Mouse (Mus musculus): ENCODE results near the gene Krt4.

Krt4 gene

DNA sequence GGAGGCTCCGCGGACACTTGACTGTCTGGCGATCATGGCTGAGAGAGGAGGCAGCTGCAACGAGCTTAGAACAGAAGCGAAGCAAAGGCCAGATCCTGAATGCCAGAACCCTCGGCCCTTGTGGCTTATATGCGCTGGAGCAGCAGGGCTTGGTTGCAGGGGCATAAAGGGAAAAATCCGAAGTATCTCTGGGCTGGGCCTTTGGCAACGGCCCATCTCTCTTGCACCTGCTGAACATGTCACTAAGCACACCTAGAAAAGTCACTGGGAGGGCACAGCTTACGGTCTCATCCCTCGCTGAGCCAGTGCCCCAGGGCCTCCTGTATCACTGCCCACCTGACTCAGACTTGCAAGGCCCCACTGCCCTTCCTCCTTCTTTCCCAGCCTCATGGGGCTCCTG lies at the start of gene Krt4:
Gene Krt4, minus strand, starts transcription at position 101 of the 400 bp plus-strand sequence.
- no peak for DNase-seq (ENCODE audit: low read depth, low spot score)

DNA sequence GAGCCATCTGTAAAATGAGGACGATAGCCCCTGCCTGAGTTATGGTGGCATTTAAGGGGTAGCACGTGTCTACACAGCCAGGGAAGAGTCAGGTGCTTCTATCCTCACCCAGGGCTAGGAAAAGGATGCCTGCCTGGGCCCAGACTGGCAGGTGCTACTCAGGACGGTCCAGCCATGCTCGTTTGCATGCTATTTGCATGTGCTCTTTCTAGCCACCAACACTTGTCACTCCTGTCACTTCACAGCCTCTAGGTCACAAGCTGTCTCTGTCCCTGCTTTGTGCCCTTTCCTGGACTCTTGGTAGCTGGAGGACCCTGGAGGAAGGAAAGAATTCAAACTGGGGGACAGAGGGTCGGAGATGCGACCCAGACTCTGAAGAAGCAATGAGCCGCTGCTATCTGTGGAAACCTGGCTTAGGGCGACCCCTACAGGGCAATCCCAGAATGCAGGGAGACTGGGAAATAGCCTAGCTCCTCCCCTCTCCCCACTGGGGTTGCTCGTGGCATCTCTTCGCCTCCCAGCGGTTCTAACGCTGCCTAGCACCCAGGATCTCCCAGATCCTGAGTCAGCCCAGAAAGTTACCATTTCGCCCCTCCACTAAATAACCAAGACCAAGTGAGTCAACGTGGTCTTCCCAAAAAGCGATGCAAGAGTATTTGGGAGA lies 49.0 kb upstream of the Krt4 start:
- DNase-seq (ENCODE audit: low read depth, low spot score), result peak; percentile 81

DNA sequence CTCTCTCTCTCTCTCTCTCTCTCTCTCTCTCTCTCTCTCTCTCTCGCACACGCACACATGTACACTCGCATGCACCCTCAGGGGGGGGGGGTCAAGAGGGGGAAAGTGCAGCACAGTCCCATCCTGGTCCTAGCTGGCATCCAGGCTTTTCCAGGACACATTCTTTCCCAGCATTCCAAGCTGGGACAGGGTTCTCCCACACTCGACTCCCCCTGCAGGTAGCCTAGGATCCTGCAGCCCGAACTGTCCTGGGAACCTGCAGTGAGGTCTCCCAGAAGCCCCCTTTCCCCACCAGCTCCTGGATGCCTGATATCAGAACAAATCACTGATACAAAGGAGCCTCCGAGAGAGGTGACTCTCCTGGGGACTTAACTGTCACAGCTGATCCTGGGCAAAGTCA lies 46.0 kb upstream of the Krt4 start:
- DNase-seq (ENCODE audit: low read depth, low spot score), result no peak

DNA sequence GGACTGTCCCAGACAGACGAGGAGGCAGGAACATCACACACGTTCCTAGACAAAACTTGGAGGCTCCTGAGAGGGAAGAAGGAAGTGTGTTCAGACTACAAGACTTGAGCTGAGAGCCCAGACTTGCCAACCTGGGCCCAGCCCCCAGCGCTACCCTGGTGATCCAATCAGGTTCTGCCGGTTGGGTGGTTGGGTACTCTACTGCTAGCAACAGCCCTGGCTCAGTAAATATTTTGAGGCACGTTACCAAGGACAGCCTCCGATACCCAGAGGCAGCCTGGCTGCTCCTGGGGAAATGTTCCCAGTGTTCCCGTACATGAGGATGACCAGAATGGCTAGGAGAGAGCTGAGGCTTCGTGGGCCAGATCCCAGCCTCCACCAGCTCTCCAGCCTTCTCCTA lies 42.3 kb upstream of the Krt4 start:
- DNase-seq (ENCODE audit: low read depth, low spot score), result no peak

DNA sequence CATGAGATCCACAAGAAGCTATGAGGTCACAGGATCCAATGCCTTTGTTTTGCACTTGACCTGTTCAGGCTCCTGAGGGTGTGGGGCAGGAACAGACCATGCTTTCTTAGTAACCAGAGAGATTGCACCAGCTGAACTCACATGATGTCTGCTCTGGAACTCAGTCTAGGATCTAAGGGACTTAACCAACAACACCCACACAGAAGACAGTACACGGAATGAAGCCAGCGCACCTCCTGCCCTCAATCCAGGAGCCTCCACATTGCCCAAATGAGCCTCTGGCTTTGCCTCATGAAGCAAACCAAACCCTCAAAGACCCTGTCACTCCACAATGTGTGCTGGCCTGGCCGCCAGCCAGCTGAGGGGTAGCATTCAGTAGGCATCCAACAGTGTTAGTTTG lies 34.4 kb upstream of the Krt4 start:
- DNase-seq (ENCODE audit: low read depth, low spot score), result no peak

DNA sequence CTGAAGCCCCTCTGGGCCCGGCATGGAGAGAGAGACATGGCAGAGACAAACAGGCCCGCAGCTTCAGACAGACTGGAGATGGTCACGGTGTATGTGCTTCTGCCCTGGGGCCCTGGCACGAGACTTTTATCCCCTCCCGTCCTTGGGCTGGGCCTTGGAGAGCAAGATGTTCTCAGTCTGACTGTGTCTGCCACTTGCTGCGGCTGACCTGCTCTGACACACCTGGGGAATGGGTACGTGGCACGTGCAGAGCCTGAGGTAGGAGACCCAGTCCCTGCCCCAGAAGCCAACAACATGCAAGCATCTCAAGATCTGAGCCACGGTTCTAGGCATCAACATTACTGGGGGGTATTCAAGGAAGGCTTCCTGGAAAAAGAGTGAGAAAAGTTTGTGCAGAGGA lies 29.7 kb upstream of the Krt4 start, which contains the start of gene Krt78:
Gene Krt78, minus strand, starts transcription at position 101 of the 400 bp plus-strand sequence.
- DNase-seq (ENCODE audit: low read depth, low spot score), result no peak

DNA sequence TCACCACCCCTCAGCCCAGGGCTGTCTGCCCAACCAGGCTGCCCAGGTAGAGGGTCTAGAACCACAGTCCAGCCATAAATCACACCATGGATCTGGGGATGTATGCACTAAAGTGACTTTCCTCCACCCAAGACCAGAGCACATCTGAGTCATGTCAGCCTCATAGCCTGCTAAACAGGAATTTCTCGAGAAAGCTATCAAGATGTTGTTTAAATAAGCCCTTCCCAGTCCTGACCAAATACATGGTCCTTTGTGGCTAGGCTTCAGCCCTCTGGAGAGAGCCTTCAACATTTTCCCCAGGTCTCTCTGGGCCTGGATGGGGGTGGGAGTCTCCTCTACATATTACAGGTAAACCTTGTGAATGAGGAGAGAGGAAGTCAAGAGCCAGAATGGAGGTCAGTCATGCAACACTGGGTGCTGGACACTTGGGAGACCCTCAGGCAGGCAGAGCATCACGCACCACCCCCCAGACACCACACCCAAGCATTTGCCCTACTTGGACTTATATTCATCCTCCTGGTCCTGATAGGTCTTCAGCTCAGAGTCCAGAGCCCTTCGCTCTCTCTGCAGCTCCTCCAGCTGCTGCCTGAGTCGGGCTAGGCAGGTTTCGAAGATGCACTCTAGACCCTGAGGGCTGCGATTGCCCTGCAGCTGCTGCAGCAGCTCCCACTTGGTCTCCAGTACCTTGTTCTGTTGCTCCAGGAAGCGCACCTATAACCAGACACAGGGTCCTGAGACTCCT lies 28.4 kb upstream of the Krt4 start:
- DNase-seq (ENCODE audit: low read depth, low spot score), result no peak

DNA sequence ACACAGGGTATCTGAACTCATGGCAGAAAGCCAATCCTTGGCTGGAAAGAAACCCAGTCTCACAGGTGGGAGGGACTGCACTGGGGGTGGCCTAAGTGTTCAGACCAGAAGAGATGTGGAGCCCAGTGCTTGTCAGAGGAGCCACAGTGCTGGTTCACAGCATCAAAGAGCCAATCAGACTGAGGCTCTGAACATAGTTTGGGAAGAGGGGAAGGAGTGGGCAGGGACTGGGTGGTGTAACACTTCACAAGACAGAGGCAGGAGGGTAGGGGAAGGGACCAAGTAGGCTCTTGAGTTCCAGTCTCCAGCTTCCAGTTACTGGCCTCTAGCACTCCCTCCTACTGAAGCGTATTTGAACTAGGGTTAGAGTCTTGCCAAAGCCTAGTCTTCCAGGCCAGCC lies 20.9 kb upstream of the Krt4 start:
- DNase-seq (ENCODE audit: low read depth, low spot score), result no peak

DNA sequence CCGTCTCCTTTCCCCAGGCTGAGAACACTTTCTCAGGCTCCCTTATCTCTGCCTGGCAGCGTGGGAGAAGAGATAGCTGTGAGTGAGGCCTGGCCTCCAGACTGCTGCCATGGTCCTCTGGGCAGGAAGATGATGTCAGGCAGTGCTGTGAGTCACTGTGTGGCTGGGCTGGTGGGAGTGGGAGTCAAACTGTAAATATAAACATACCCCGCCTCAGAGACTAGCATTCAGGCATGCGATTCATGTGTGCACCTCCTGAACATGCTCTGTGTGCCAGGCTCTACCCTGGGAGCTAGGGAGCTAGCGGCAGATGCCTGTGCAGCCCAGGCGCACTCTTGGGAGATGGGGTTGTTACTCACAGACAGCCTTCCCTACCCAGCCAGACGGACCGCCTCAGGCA lies 17.4 kb upstream of the Krt4 start:
- DNase-seq (ENCODE audit: low read depth, low spot score), result no peak

DNA sequence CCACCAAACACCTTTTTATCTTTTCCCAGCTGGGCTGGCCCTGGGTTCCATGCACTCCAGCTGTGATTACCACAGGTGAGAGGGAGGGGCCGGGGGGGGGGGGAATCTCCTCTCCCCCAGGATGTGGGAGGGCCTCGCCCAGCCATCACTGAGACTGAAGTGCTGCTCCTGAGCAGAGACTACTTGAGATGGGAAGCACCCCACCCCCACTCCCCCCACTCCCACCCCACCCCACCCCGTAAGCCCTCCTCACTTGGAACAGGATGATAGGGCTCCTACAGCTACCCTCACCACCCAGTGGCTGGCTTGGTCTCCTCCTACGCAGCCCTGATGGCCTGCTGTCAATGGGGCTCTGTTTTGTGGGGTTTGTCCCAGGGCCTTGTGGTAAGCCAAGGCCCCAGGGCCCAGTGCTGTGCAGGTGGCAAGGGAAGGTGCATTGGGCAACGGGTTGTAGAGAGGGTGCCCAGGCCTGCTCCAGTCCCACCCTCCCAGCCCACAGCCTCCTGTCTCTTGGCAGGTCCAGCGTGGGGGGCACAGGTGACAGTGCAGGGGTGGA lies 15.8 kb upstream of the Krt4 start, which contains the start of gene Krt79:
Gene Krt79, minus strand, starts transcription at position 51 of the 556 bp plus-strand sequence.
- DNase-seq (ENCODE audit: low read depth, low spot score), result no peak

DNA sequence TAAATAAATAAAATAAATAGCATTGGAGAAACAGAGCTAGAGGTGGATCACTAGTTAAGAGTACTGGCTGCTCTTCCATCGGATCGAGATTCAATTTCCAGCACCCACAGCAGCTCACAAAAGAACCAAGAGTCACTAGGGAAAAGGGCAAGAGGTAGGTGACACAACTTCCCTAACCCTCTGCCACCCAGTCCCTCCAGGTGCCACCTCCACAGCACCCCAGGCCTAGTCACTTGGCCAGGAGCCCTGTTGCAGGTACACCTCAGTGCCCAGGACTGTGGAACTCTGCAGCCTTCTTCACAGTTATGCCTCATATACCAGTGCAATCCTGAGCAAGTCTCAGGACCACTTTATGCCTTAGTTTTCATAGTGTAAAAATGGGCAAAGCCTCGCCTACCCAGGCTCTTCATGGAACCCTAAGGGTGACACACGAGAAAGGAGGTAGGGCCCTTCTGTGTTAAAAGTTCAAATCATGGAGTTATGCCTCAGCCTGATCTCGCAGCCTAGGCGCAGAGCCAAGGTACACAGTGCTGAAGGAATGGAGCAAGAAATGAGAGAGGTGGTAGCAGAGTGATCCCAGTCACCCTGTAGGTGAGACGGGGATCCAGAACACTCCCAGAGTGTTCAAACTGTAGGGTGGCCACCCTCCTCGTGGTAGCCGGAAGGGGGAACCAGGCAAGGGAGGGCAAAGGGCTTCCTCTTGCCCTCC lies 14.2 kb upstream of the Krt4 start:
- no peak for DNase-seq (ENCODE audit: low read depth, low spot score)

DNA sequence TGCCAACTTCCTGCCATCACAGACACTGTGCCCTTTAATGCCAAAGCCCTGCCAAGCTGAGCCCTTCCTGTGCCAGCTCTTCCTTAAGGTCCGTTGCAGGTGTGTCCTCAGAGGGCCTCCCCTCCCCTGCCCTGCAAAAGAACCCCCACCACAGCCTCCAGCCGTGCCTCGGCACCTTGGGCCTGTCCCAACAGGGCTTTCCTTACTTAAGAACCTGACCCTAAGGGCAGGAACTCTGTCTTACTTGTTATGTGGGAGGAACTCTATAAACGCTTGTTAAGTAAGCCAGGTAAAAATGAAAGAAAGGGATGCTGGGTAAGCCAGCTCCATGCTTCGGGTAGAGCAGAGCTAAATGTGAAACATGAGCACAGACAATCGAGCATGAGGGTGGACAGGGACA lies 8.5 kb upstream of the Krt4 start:
- DNase-seq (ENCODE audit: low read depth, low spot score), result no peak

DNA sequence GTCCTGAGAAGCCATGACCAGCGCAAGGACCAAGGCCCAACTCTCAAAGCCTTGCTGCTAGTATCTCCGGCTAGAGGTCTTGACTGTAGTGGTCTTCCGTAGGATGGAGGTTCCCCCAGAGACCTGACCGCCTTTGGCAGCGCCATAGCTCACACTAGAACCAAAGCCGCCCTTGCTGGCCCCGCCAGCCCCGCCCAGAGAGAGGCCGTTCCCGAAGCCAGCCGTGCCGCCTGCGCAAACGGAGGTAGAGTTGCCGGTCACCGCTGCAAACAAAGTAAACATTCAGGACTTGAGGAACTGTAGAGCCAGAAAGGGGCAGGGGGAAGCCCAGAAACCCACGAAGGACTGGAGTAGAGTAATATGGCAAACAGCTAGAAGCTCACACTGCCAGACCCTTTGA lies 5.1 kb upstream of the Krt4 start:
- DNase-seq (ENCODE audit: low read depth, low spot score), result no peak

DNA sequence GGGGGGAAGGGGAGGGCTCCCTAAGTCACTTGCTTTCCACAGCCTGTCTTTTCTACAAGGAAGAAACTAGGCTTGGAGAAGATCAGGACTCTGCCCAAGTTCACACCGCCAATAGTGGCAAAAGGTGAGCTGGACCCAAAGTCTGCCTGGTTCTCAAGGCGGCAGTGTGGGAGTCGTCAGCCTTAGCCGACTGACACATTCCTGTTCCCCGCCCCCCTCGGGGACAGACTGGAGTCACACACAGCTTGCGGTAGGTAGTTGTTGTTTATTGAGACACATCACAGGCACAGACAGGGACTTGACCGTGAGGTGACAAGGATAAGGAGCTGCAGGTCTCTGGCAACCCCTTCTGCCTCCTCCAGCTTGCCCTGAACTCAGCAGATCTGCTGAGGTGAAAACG lies 4.6 kb upstream of the Krt4 start:
- DNase-seq (ENCODE audit: low read depth, low spot score), result no peak

DNA sequence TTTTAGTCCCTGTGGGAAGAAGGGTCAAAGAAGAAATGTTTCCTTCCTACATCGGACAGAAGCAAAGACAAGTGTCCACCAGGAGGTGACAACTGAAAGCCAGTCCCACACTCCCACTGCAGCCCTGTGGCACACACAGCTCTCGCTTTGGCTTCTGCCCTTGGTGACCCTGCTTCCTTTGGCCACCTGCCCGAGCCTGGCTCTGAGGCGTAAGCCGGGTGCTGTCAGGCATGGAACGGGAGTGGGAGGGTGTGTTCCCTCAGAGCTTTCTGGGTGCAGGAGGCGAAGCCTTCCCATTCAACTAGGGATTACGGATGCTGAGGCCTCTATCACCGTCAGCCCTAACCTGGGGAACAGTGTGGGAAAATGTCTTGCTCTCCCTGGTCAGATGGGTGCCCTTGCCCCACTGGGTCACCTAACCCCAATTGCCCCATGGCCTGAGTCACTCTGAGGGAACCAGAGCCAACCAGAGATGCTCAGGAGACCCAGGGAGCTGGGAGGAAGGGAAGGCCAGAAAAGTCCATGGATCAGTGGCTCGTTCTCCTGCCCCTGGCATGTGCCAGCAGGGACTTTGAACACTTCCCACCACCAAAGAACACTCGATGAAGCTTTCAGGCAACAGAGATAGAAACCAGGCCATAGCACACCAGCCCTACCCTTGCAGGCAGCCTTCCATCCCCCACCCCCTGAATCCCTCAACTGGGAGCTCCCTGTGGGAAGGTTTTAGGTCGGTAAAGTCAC lies 3.0 kb upstream of the Krt4 start:
- no peak for DNase-seq (ENCODE audit: low read depth, low spot score)

DNA sequence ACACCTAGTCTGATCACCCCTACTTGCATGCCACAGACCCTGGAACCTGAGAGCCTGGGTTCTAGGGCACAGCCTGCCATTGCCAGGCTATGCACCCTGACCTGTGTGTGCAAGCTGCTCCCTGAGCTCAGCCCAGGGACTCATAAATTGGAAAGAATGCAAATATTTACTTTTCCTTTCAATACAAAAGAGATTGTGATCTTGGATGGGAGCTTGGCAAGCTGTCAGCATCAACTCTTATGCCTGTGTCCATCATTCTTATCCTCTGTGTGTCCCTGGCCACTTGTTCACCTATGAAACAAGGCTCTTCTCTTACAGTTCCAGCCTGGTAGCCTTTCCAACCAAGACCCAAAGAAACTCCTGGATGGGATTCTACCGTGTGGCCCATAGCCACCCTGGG lies 506 bp upstream of the Krt4 start:
- no peak for DNase-seq (ENCODE audit: low read depth, low spot score)

DNA sequence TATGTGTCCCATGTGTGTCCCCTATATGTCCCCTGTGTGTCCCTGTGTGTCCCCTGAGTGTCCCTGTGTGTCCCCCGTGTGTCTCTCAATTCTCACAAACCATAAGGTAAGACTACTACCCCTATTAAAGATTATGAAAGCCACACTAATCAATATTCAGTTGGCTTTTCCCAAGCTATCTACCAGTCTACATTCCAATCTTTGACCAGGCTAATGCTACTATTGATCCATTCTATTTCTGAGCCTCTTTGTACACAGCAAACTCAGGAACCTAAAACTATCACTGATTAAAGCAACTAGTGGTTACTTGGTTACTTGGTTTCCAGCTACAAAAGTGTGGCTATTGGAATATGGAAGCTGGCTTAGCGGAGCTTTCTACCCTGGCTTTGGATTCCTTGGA lies 2.2 kb downstream of the Krt4 start:
- DNase-seq (ENCODE audit: low read depth, low spot score), result no peak

DNA sequence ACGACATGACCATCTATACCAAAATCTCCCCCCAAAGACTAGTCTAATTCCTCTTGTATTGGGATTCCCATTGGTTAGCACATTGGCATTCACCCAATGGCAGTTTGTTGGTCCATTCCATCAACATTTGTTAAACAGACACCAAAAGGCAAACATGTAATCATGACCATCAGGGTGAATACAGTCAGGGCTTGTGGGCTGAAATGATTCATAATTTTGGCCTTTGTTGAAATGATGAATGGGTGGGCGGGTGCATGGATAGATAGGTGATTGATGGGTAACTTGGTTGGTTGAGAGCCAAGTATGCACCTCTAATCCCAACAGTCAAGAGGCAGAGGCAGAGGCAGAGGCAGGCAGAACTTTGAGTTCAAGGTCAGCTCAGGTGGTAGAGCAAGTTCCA lies 8.5 kb downstream of the Krt4 start:
- DNase-seq (ENCODE audit: low read depth, low spot score), result no peak

DNA sequence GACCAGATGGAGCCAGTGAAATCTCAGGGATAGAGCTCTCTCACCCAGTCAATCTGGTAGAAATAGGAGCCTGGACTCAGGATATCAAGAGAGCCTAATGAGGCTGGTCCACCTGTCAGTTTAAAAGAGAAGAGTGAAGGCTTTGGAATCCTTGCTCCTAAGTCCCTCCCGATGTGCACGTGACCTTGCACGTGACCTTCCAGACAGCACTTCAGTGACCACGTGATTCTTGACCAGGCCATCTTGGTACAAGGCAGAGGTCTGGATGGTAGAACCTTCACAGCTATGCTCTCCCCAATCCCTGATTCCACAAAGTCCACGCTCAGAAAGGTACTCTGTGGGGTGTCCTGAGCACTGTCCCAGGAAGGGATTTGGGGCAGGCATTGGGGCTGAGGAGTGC lies 19.7 kb downstream of the Krt4 start:
- no peak for DNase-seq (ENCODE audit: low read depth, low spot score)

DNA sequence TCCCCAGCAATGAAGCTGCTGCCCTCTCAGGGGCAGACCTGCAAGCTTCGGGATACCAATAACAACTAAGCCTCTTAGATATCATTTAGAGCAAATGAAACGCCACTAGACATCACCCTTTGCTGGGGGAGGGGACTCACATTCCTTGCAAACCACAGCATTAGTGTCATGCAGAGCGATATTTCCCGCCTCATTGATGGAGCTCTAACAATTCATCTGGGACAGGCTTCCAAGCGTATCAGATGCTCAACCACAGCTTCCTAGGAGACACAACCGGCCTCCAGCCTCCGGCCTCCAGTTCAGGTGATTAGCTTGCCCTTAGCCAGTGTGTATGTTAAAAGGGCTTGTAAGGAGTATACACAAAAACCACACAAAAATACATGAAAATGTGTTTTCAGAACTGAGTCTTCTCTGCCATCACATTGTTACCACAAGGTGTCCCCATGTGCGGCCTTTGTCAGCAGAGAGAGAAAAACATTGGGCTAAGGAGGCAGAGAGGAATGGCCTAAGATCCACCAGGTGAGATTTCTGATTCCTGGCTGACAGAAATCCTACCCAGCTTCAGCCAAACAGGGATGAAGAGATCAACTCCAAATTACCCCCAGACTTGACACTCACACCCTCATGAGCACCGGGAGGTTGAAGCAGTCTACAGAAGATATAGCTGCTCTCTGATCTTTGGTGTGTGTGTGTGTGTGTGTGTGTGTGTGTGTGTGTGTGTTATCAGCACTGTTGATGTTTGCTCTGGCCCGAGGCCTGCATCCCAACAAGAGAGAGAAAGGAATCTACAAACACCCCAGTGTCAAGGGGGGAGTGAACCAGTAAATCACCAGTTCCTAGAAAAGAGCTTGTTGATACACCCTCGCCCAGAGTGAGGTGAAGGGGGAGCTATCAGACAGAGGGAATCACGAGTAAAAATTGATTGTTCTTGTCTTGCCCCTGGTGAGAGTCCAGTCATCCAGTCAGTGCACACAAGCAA lies 22.1 kb downstream of the Krt4 start:
- no peak for DNase-seq (ENCODE audit: low read depth, low spot score)

DNA sequence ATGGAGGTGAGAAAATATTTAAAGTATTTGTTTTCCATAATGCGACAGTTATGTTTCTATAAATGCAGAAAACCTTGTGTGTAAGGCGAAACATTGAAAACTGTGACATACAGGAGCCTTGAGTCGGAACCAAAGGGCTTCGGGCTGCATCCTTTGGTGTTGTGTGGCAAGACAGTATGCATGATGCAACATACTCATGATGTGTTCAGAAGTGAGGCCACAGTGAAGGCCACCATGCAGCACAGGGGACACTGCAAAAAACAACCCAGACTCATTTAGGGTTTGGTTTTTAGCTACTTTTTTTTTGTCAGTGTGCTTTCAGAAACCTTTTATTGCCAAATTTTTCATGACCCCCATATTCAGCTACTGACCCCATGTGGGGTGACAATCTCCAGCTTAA lies 29.3 kb downstream of the Krt4 start:
- DNase-seq (ENCODE audit: low read depth, low spot score), result no peak
